Mouse (Mus musculus) cortical plate, adult 2 months (tissue): ENCODE data around the gene Dis3l2.

Source experiments
- CTCF ChIP-seq: fragments of 200-500 bp; IDR thresholded peaks from 2 replicates; pipeline ENCODE4 v1.5.1; 2011; ENCODE audit warnings: mild to moderate bottlenecking, control low read depth, low read length; ENCODE audit not compliant: insufficient read depth; ENCODE audit errors: extremely low read depth
- POLR2A ChIP-seq: fragments of 200-500 bp; IDR thresholded peaks from 2 replicates; pipeline ENCODE4 v1.6.1; 2011; ENCODE audit warnings: mild to moderate bottlenecking, low read length, control low read depth; ENCODE audit not compliant: insufficient read depth; ENCODE audit errors: extremely low read depth

- TF ChIP-seq CTCF (no peak), POLR2A (no peak)
Observed at GRCm38 (mm10) chr1:86994023-86994422, 290.4 kb downstream of the Dis3l2 start.
